Mouse (Mus musculus): ENCODE measurements around the gene Irs2. TPM values are rescaled to one million over a fixed set of nuclear protein-coding genes. Genes with fewer than 3 reads are reported as not detected.

Gene Irs2
- total RNA-seq (2014; rRNA removed) (8.6 and 19.2 TPM in 2 replicates), polyA plus RNA-seq (2012; rRNA removed) (4.8 and 5.7 TPM in 2 replicates)

DNA sequence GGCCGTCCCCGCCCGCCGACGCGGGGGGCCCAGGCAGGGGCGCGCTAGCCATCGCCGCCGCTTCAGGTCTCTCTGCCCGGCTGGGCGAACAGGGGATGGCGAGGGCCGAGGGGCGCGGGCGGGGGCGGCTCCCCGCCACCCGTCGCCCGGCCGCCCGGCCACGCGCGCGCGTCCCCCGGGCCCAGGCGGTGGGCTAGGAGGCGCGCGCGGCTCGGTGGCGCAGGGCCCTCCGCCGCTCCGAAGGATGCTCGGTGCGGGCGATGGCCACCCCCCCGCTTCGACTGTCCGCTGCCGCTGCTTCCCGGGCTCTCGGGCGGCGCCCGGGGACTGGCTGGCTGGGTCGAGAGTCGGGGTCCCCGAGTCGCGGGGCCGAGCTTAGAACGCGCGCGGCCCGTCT lies at the start of gene Irs2:
Gene Irs2, minus strand, starts transcription at position 80 of the 397 bp plus-strand sequence.
- DNase-seq (ENCODE audit: extremely low read depth, low read depth, low spot score) = no peak
- Histone ChIP-seq H3K27ac (replicated peaks; ENCODE audit: insufficient read depth, low read depth, low read length) (peak within 1 kb of the TSS; percentile 83), H3K36me3 (ENCODE audit: control insufficient read depth, insufficient read depth, low read length) (no peaks in the 10 kb centered on the region), H3K27me3 (ENCODE audit: control insufficient read depth, insufficient read depth, low read length) (no peaks in the 10 kb centered on the region), H3K9ac (ENCODE audit: low read depth, low read length) (peak within 1 kb of the TSS; percentile 95), H3K4me3 (ENCODE audit: insufficient read depth, low read depth, low read length) (peak within 1 kb of the TSS; percentile 77), H3K79me2 (ENCODE audit: control insufficient read depth, insufficient read depth, low read length) (peaks cover 44% of the 10 kb centered on the region), H3K4me1 (ENCODE audit: control insufficient read depth, insufficient read depth, low read length) (peaks cover 35% of the 10 kb centered on the region)
- 1% methylated on average over 54 of the region's 64 CpGs for WGBS
- TF ChIP-seq CTCF (IDR thresholded peaks at IDR 0.05; ENCODE audit: low read depth, low read length) (no peak), POLR2A (IDR thresholded peaks at IDR 0.05; ENCODE audit: extremely low read depth, insufficient read depth, low read length) (no peak)

DNA sequence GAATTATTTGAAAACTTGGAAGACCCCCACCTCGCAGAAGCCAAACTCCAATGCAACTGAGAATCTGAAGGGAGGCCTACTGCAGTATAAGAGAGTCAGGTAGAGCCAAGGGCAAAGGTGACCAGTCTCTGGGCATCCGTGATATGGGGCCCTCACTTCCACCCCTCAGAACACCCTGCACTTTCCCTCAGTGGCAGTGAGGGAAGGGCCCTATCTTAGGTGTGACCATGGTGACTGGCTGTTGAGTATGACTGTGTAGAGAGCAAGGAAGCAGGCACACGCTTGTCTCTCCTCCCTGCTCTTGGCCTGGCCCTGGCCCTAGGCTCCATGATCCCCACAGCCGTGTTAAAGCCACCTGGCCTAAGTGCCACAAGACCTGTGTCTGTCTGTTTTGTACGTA lies 48.4 kb upstream of the Irs2 start:
- H3K4me1 ChIP-seq (ENCODE audit: control insufficient read depth, insufficient read depth, low read length) = peaks cover 8% of the 10 kb centered on the region
- TF ChIP-seq CTCF (IDR thresholded peaks at IDR 0.05; ENCODE audit: low read depth, low read length) (no peak), POLR2A (IDR thresholded peaks at IDR 0.05; ENCODE audit: extremely low read depth, insufficient read depth, low read length) (no peak)
- 90% methylated on average over 5 of the region's 5 CpGs for WGBS
- no peak for DNase-seq (ENCODE audit: extremely low read depth, low read depth, low spot score)
- no peak overlapping the region for H3K9ac ChIP-seq (ENCODE audit: low read depth, low read length)
- no peaks in the 10 kb centered on the region for H3K36me3 ChIP-seq (ENCODE audit: control insufficient read depth, insufficient read depth, low read length)
- H3K27ac ChIP-seq (replicated peaks; ENCODE audit: insufficient read depth, low read depth, low read length) = no peak overlapping the region
- no peak overlapping the region for H3K4me3 ChIP-seq (ENCODE audit: insufficient read depth, low read depth, low read length)
- H3K79me2 ChIP-seq (ENCODE audit: control insufficient read depth, insufficient read depth, low read length) = no peaks in the 10 kb centered on the region
- no peaks in the 10 kb centered on the region for H3K27me3 ChIP-seq (ENCODE audit: control insufficient read depth, insufficient read depth, low read length)

DNA sequence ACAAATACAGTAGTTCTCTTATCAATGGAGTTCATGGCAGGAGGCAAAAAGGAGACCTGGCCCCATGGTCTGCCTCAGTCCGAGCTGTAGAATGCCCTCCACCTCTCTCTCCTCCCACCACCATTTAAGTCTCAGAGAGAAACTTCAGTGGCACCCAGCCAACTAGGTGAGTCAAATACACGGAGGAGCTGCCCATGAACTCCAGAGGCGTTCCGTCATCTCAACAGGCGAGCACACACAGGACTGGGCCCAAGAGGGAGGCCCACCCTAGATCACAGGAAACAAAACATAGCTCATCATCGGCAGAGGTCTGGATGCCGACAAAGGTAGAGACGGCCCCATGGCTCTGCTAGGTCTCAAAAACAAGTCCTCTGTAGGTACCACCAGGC lies 47.9 kb upstream of the Irs2 start:
- peak; percentile 26 for DNase-seq (ENCODE audit: extremely low read depth, low read depth, low spot score)
- H3K36me3 ChIP-seq (ENCODE audit: control insufficient read depth, insufficient read depth, low read length) = no peaks in the 10 kb centered on the region
- no peak overlapping the region for H3K9ac ChIP-seq (ENCODE audit: low read depth, low read length)
- H3K27me3 ChIP-seq (ENCODE audit: control insufficient read depth, insufficient read depth, low read length) = no peaks in the 10 kb centered on the region
- WGBS = 52% methylated on average over 8 of the region's 8 CpGs
- TF ChIP-seq CTCF (IDR thresholded peaks at IDR 0.05; ENCODE audit: low read depth, low read length) (no peak), POLR2A (IDR thresholded peaks at IDR 0.05; ENCODE audit: extremely low read depth, insufficient read depth, low read length) (no peak)
- H3K27ac ChIP-seq (replicated peaks; ENCODE audit: insufficient read depth, low read depth, low read length) = no peak overlapping the region
- H3K4me3 ChIP-seq (ENCODE audit: insufficient read depth, low read depth, low read length) = no peak overlapping the region
- H3K79me2 ChIP-seq (ENCODE audit: control insufficient read depth, insufficient read depth, low read length) = no peaks in the 10 kb centered on the region
- H3K4me1 ChIP-seq (ENCODE audit: control insufficient read depth, insufficient read depth, low read length) = peaks cover 8% of the 10 kb centered on the region

DNA sequence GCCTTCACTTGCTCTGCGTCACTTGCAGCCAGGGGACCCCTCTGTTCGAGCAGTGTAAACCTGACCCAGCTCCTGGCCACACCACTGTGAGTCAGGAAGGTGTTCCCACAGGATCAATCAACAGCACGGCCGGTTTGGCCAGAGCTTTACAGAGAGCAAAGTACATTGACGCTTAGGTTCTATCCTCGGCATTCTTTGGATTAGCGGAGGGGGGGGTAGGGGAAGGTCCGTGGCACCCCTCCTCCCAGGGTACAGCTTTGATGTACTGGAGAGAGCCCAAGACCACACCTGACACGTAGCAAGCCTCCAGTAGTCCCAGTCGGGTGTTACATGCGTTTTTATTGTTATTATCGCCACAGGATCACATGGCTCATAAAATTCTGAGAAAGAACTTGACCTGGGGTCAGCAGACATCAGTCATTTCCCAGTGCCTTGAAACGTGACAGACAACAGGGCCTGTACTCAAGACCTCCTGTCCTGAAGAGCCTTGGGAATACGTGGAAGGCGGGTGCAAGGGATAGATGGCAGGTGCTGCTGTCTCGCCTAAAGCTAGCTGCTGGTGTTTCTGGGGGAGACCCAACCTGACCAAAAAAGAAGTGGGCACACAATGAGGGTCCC lies 47.4 kb upstream of the Irs2 start:
- no peak overlapping the region for H3K27ac ChIP-seq (replicated peaks; ENCODE audit: insufficient read depth, low read depth, low read length)
- 0 out of 2 replicates have a peak overlapping the region, but pooled peaks have one; percentile 11 for H3K9ac ChIP-seq (ENCODE audit: low read depth, low read length)
- H3K4me3 ChIP-seq (ENCODE audit: insufficient read depth, low read depth, low read length) = no peak overlapping the region
- 28% methylated on average over 16 of the region's 16 CpGs for WGBS
- peaks cover 8% of the 10 kb centered on the region for H3K4me1 ChIP-seq (ENCODE audit: control insufficient read depth, insufficient read depth, low read length)
- peak; percentile 79 for DNase-seq (ENCODE audit: extremely low read depth, low read depth, low spot score)
- no peaks in the 10 kb centered on the region for H3K79me2 ChIP-seq (ENCODE audit: control insufficient read depth, insufficient read depth, low read length)
- no peaks in the 10 kb centered on the region for H3K27me3 ChIP-seq (ENCODE audit: control insufficient read depth, insufficient read depth, low read length)
- TF ChIP-seq POLR2A (IDR thresholded peaks at IDR 0.05; ENCODE audit: extremely low read depth, insufficient read depth, low read length) (no peak), CTCF (IDR thresholded peaks at IDR 0.05; ENCODE audit: low read depth, low read length) (no peak)
- no peaks in the 10 kb centered on the region for H3K36me3 ChIP-seq (ENCODE audit: control insufficient read depth, insufficient read depth, low read length)

DNA sequence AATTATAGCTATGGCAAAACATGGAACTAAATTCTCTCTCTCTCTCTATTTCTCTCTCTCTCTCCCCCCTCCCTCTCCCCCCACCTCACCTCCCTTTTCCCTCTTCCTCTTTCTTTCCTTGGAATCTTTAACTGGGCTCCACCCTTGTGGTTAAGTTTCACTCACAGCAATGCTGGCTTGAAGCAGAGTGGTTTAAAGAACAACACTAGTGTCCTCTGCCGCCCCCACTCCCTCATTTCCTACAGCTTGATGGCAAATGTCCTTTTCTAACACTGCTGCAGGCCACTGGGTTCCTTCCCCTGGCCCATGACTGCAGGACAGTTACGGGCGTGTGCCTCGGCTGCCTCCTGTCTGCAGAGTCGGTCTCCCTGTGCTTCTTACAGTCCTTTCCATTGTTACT lies 41.6 kb upstream of the Irs2 start:
- 84% methylated on average over 5 of the region's 5 CpGs for WGBS
- Histone ChIP-seq H3K79me2 (ENCODE audit: control insufficient read depth, insufficient read depth, low read length) (no peaks in the 10 kb centered on the region), H3K27me3 (ENCODE audit: control insufficient read depth, insufficient read depth, low read length) (no peaks in the 10 kb centered on the region), H3K36me3 (ENCODE audit: control insufficient read depth, insufficient read depth, low read length) (no peaks in the 10 kb centered on the region), H3K9ac (ENCODE audit: low read depth, low read length) (no peak overlapping the region), H3K4me3 (ENCODE audit: insufficient read depth, low read depth, low read length) (no peak overlapping the region), H3K27ac (replicated peaks; ENCODE audit: insufficient read depth, low read depth, low read length) (no peak overlapping the region), H3K4me1 (ENCODE audit: control insufficient read depth, insufficient read depth, low read length) (no peaks in the 10 kb centered on the region)
- TF ChIP-seq CTCF (IDR thresholded peaks at IDR 0.05; ENCODE audit: low read depth, low read length) = no peak
- no peak for TF ChIP-seq POLR2A (IDR thresholded peaks at IDR 0.05; ENCODE audit: extremely low read depth, insufficient read depth, low read length)
- DNase-seq (ENCODE audit: extremely low read depth, low read depth, low spot score) = no peak

DNA sequence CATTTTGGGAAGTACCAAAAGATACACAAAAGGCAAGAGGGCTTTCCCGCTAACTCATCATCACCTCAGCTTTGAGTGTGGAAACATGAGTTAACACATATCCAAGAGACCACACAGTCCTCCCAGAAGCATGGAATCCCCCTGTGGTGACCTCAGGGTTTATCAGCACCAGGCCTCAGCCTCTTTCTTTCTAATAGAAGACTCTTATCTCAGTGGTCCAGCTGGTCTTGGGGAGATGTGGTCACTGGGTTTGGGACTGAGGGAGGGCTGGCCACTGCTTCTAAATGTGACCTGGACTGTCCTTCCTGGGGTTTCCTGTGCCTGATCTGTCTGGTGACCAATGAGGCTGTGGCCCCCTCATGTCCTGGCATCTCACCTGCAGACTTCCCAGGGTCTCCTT lies 39.6 kb upstream of the Irs2 start:
- Histone ChIP-seq H3K27ac (replicated peaks; ENCODE audit: insufficient read depth, low read depth, low read length) (no peak overlapping the region), H3K36me3 (ENCODE audit: control insufficient read depth, insufficient read depth, low read length) (no peaks in the 10 kb centered on the region), H3K4me3 (ENCODE audit: insufficient read depth, low read depth, low read length) (no peak overlapping the region), H3K79me2 (ENCODE audit: control insufficient read depth, insufficient read depth, low read length) (no peaks in the 10 kb centered on the region), H3K4me1 (ENCODE audit: control insufficient read depth, insufficient read depth, low read length) (no peaks in the 10 kb centered on the region), H3K9ac (ENCODE audit: low read depth, low read length) (no peak overlapping the region), H3K27me3 (ENCODE audit: control insufficient read depth, insufficient read depth, low read length) (no peaks in the 10 kb centered on the region)
- whole genome bisulfite sequencing = 89% methylated on average over 1 of the region's 1 CpGs
- TF ChIP-seq CTCF (IDR thresholded peaks at IDR 0.05; ENCODE audit: low read depth, low read length) = no peak
- TF ChIP-seq POLR2A (IDR thresholded peaks at IDR 0.05; ENCODE audit: extremely low read depth, insufficient read depth, low read length) = no peak
- no peak for DNase-seq (ENCODE audit: extremely low read depth, low read depth, low spot score)
